Mouse (Mus musculus) kidney, postnatal 36 days (tissue): Measurements from ENCODE around the gene Ppp1r21.

Experiments used
- DNase-seq, 2 experiments: peaks; one replicate each; pipeline ENCODE4 v3.0.0; 2021 to 2022; ENCODE audit warnings: mixed read lengths in 2 of 2

Gene Ppp1r21

DNA sequence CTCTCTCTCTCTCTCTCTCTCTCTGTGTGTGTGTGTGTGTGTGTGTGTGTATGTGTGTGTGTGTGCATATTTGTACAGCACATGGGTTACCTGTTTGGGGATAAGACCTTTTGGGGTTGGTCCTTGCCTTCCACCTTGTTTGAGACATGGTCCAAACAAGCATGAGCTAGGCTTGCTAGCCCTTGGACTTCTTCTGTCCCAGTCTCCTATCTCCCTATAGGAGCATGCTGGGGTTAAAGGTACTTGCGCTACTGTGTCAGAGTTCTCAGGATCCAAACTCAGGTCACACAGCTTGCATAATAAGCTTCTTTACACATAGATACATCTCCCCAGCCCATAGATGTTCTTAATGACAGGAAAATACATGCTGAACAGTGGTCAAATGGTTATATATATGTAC is 84.8 kb downstream of the Ppp1r21 start:
- no peak for DNase-seq

DNA sequence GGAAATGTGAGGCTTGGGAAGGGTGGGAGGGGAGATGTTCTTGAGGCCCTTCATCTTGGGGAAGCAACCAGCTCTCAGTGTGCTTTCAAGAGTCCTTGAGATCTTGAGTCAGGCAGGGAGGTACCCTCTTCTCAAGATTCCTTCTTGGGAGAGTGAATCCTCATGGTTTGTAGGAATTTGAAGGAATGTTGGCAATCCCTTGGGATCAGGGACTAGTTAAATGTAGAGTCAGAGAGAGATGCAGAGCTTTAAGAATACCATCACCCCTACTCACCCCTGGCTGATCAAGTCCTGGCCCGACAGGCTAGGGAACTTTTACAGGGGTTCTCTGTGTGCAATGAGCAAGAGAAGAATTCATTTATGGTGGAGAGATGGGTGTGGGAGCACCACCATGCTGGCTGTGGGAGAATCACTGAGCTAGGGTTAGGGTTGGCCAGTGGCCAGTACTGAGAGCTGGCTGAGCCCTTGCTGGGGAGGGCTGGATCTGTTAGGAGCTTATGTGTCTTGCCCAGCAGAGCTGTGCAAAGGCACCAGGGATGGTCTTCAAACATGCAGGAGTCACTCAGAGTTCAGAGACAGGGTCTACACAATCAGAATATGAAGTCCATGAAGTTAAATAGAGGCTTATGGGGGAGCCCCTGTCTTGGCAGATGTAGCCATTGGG is 85.7 kb downstream of the Ppp1r21 start:
- no peak for DNase-seq

GRCm38 (mm10) chr17:88620935-88621334 is 91.0 kb downstream of the Ppp1r21 start:
- no peak for DNase-seq

DNA sequence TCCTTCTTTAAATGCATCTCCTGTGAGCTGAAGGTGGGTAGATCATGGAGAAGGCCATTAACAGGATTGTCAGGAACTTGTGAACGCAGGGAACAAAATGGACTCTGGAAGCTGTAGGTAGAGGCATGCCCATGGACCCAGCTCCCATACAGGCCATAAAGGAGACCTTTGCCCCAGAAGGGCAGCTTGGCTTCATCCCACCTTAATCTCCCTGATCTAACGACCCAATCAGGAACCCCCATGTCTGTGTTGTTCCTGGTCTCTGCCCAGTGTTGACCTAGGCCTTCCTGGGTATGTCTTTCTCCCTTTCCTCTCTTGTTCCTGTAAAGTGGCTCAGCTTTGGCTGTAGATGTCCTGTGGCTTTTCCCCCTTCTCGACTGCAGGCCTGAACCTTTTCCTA is 91.5 kb downstream of the Ppp1r21 start:
- no peak for DNase-seq

DNA sequence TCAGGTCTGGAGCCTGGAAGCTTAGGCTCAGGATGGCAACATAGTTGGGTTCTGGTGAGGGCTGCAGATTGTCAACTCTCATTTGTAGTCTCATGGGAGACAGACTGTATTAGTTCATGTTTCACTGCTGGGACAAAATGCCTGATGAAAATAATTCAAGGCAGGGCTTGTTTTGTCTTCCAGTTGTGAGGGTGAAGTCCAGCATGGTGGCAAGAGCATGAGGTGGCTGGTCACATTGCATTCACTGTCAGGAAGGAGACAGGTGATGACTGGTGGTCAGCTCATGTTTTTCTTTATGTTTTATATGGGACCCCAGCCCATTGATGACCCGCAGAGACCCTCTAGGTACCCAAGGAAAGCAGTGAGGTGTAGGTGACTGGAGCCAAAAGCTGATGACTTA is 92.8 kb downstream of the Ppp1r21 start:
- no peak for DNase-seq

- no peak for DNase-seq
These were observed 94.5 kb downstream of the Ppp1r21 start for GRCm38 (mm10) chr17:88624386-88624785.

DNA sequence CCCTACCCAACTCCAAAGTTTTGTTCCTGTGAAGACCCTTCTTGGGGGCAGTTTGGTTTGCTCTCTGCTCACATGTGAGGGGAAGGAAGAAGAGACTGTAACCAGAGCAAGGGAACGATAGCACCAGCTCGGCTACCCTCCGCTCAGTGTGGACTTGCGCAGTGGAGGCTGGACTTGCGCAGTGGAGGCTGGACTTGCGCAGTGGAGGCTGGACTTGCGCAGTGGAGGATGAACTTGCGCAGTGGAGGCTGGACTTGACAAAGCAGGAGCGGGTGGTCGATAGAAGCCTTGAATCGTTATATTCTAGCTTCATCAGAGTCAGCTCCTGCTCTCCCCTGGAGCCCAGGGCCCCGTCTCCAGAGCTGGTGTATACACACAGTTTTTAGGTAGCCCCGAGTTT is 95.4 kb downstream of the Ppp1r21 start:
- no peak for DNase-seq

GRCm38 (mm10) chr17:88625931-88626330 is 96.0 kb downstream of the Ppp1r21 start:
- DNase-seq: no peak

- peak; percentile 38 to 64 for DNase-seq
These were observed 96.5 kb downstream of the Ppp1r21 start for GRCm38 (mm10) chr17:88626347-88626811.

DNA sequence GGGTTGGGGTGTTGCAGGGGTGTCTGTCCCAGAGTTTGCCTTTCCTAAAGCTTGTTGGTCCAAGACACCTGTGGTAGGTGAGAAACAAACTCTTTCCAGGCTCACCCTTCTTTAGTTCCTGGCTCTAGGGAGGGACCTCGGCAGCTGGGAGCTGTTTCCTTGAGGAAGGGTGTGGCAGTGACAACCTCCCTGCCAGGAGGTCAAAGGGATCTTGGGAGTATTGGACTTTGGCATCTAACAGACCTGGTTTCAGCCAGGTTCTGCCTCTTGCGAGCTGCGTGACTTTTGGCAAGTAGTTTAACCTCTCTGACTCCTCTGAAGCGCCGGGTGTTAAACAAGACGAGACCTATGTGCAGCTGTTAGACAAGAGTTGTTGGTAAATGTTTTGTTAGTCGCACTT is 97.2 kb downstream of the Ppp1r21 start:
- peak; percentile 64 to 79 for DNase-seq

- peak; percentile 72 to 90 for DNase-seq
These were observed 98.9 kb downstream of the Ppp1r21 start for GRCm38 (mm10) chr17:88628676-88629380.

GRCm38 (mm10) chr17:88629381-88629759 is 99.5 kb downstream of the Ppp1r21 start:
- no peak for DNase-seq

DNA sequence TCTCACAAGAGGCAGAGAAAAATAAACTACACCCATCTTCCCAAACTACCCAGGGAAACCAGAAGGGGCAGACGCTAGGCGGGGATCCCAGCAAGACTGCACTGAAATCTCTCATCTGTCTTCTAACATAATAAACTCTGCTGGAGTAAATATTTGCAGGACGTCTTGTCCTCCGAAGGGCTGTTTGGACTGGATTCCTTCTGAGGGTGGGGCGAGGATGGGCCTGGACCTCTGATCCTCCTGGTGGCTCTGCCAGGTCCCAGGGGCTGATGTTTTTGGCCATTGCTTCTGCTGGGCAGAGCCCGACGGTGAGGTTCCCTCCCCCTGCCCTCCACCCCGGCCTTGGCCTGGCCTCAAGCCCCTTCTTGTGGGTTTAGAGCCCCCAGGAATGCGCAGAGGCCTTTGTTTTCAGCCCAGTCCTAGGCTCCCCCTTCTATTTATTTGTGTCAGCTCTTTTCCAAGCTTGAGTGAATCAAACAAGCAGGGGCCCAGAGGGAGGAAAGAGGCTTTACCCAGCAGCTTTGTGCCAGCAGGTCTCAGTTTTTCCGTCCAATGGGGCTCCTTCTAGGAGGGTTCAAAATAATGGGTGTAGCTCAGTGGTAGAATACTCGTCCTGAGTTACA is 100.1 kb downstream of the Ppp1r21 start:
- DNase-seq: peak; percentile 54 to 80

GRCm38 (mm10) chr17:88630554-88630948 is 100.6 kb downstream of the Ppp1r21 start:
- peak; percentile 86 to 90 for DNase-seq

DNA sequence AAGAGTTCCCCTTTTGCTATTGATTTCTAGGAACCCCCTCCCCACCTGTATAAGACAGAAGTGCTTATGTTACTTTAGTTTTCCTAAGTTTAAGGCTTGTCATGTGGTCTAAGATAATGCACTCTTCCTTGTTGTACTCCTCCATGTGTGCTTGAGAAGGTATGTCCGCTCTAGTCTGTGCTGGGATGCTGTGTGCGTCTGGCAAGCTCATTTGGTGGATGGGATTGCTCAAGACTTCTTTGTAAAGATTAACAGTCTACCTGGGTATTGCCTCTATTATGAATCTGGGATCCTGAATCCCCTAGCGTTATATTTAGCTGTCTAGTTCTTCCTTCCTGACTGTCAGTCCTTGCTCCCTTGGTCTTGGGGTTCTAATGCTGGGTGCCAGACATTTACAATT is 102.7 kb downstream of the Ppp1r21 start:
- no peak for DNase-seq

- DNase-seq: no peak
These were observed 106.2 kb downstream of the Ppp1r21 start for GRCm38 (mm10) chr17:88636076-88636475.

- DNase-seq: peak in 1 of 2 experiments; percentile 27
These were observed 106.7 kb downstream of the Ppp1r21 start for GRCm38 (mm10) chr17:88636587-88636986.
